Mouse (Mus musculus): ENCODE data around the gene Leng9. TPM values are rescaled to one million over a fixed set of nuclear protein-coding genes. Genes with fewer than 3 reads are reported as not detected.

The Leng9 gene
- polyA plus RNA-seq, 1 experiment from 2014 or later, result 0.83 TPM

DNA sequence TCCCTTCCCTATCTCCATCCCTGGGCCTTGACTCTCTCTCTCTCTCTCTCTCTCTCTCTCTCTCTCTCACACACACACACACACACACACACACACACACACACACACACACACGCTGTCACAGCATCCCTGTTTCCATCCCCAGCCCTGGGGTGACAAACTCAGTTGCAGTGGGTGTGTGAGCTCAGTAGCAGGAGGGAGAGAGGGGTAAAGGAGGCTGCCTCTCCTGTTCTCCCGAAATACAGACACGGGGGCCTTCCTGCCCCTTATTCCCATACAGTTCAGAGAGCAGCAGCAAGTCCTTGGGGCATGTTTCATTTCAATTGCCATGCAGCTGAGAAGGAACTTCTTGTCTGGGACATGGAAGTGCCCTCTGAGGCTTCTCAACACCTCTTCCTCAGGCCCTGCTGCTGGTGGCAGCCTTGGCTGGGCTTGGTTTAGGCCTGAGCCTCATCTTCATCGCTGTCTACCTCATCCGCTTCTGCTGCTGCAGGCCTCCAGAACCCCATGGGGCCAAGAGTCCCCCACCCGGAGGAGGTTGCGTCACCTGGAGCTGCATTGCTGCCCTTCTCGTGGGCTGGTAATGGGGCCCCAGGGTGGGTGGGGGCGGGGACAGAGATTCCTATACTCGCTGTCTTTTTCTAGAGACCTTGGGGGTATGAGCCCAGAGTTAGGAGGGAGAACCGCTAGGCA lies 28.0 kb downstream of the Leng9 start:
- H3K4me1 ChIP-seq (replicated peaks), result peaks cover 3% of the 10 kb centered on the region
- H3K36me3 ChIP-seq, result no peaks in the 10 kb centered on the region
- WGBS (ENCODE audit: insufficient replicate concordance), result 40% methylated on average over 11 of the region's 11 CpGs
- H3K27ac ChIP-seq, result no peak overlapping the region
- H3K9ac ChIP-seq, result no peak overlapping the region
- DNase-seq, result no peak
- no peak overlapping the region for H3K4me2 ChIP-seq
- no peaks in the 10 kb centered on the region for H3K9me3 ChIP-seq (replicated peaks)
- peaks cover 42% of the 10 kb centered on the region for H3K27me3 ChIP-seq
- H3K4me3 ChIP-seq (replicated peaks), result no peak overlapping the region
- no peak for ATAC-seq (ENCODE audit: low read depth)

DNA sequence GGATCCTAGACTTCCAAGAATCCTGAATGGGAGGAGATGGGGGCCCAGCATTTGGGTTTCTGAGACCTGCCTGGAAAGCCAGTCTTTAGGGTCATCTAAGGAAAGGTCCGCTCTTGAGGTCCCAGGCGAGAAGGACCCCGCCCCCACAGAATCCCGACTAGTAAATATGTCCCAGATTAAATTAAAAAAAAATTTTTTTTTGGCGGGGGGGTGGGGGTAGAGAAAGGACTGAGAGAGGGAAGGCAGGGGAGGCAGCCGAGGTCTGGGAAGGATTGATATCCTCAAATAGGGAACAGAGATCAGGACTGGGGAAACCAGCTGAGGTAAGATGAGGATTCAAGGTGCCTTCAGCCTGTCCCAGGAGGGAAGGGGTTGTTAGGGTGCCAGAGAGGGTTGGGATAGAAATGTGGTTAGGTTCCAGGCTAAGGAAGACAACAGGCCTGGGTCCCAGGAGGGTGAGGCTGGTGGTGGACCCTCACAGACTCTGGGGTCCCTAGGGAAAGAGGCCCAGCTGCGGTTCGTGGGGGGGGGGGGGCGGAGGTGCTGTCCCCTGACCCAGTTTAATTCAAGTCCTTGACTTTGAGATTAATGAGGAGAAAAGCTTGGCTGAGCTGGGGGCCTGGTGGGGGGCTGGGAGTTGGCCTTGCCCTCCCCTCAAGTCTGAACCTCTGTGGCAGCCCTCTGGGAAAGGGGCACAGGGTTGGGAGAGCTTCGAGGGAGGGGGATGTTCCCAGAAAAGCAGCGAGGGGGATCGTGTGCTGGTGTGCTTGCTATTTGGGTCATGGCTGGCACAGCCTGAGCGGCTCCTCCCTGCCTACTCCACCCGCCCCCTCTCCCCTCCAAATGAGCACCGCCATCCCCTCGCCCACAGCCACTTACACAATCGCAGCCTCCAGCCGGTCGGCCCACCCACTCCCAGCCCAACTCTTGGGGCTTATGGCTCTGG lies 29.9 kb downstream of the Leng9 start:
- WGBS (ENCODE audit: insufficient replicate concordance), result 22% methylated on average over 19 of the region's 19 CpGs
- H3K36me3 ChIP-seq, result no peaks in the 10 kb centered on the region
- H3K27me3 ChIP-seq, result peaks cover 46% of the 10 kb centered on the region
- ATAC-seq (ENCODE audit: low read depth) (no peak), DNase-seq (no peak)
- no peak overlapping the region for H3K27ac ChIP-seq
- H3K4me2 ChIP-seq, result no peak overlapping the region
- peaks cover 3% of the 10 kb centered on the region for H3K4me1 ChIP-seq (replicated peaks)
- no peak overlapping the region for H3K9ac ChIP-seq
- H3K4me3 ChIP-seq (replicated peaks), result no peak overlapping the region
- H3K9me3 ChIP-seq (replicated peaks), result no peaks in the 10 kb centered on the region

DNA sequence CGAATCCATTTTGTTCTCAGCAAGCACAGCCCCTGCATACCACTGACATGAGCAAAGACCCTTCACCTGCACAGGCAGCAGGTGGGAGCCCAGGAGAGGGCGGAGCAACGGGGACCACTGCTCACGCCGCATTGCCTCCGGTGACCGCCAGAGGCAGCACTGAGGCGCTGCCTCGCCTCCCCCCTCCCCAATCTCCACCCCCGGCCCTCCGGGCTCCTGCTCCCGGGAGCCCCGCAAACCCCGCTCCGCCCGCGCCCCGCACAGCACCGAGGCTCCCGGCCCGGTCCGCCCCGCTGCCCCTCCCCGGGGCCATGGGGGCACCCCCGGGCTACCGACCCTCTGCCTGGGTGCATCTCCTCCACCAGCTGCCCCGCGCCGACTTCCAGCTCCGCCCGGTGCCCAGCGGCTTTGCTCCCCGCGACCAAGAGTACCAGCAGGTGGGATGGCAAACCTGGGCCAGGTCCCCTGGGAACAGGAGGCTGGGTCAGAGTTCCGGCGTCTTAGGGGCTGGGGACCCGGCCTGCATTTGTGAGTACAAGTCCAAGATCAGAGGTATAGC lies 30.8 kb downstream of the Leng9 start, which contains the start of gene Ttyh1:
TSS of gene Ttyh1 (plus strand) at position 65 of the 559 bp plus-strand sequence.
- no peaks in the 10 kb centered on the region for H3K36me3 ChIP-seq
- H3K27ac ChIP-seq, result no peak within 1 kb of the TSS
- ATAC-seq (ENCODE audit: low read depth) (no peak), DNase-seq (no peak)
- H3K4me3 ChIP-seq (replicated peaks), result 0 out of 2 replicates have a peak within 1 kb of the TSS, but pooled peaks have one; percentile 14
- no peaks in the 10 kb centered on the region for H3K9me3 ChIP-seq (replicated peaks)
- H3K4me2 ChIP-seq, result peak within 1 kb of the TSS; percentile 33
- H3K27me3 ChIP-seq, result peaks cover 46% of the 10 kb centered on the region
- H3K4me1 ChIP-seq (replicated peaks), result peaks cover 3% of the 10 kb centered on the region
- WGBS (ENCODE audit: insufficient replicate concordance), result 4% methylated on average over 35 of the region's 37 CpGs
- no peak within 1 kb of the TSS for H3K9ac ChIP-seq

DNA sequence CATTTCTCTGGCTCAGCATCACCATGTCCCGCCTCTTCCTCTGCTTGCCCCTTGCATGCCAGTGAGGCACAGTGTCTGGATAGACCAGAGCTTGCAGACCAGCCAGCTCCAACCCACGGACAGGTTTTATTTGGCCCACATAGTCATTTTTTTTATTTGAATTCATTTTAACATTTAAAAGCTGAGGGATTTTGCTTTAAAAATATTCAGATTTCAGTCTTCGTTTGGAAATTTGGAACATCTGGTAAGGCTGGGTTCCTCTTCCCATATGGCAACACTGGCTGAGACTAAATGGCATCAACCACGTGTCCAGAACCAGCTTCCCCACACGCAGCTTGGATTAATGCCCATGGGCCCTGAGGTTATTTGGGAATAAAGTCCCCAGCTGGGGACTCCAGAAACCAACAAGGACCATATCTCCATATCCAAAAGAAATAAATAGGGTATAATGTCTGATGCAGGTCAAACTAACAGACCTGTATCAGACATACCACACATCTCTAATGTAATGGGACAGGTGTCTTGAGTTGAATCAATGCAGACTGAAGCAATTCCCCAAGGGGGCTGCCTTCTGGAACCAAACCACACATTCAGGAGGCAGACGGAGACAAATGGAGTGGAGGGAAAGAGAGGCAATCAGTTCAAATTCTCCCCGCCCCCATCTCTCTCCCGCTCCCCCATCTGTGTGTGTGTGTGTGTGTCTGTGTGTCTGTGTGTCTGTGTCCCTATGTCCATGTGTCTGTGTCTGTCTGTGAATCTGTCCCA lies 32.9 kb downstream of the Leng9 start:
- Histone ChIP-seq H3K4me2 (no peak overlapping the region), H3K27me3 (peaks cover 42% of the 10 kb centered on the region), H3K9ac (no peak overlapping the region), H3K4me1 (replicated peaks) (peaks cover 3% of the 10 kb centered on the region), H3K36me3 (no peaks in the 10 kb centered on the region), H3K4me3 (replicated peaks) (no peak overlapping the region), H3K9me3 (replicated peaks) (no peaks in the 10 kb centered on the region), H3K27ac (no peak overlapping the region)
- 54% methylated on average over 8 of the region's 8 CpGs for WGBS (ENCODE audit: insufficient replicate concordance)
- ATAC-seq (ENCODE audit: low read depth) (no peak), DNase-seq (no peak)

DNA sequence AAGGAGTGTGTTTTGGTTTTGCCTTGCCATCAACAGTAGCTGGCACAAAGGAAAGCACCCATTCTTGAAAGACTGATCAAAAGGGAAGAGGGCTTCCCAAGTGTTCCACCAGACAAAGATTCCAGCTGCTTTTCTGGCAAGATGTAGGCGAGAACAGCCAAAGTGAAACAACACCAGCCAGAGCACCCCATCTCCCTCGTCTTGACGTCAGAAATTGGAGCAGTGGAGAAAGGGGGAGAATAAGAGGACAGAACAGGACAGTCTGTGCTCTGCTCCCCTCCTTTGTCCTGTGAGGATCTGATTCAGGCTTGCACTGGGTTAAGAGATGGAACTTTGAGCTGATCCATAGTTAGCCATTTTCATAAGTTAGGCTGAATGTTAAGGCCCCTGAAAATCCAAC lies 38.4 kb downstream of the Leng9 start:
- no peak overlapping the region for H3K27ac ChIP-seq
- WGBS (ENCODE audit: insufficient replicate concordance), result 36% methylated on average over 3 of the region's 3 CpGs
- peaks cover 3% of the 10 kb centered on the region; the same call in 1 of the 2 replicates for H3K27me3 ChIP-seq
- H3K4me2 ChIP-seq, result no peak overlapping the region
- H3K9me3 ChIP-seq (replicated peaks), result no peaks in the 10 kb centered on the region
- H3K4me1 ChIP-seq (replicated peaks), result no peaks in the 10 kb centered on the region
- DNase-seq (no peak), ATAC-seq (ENCODE audit: low read depth) (no peak)
- no peak overlapping the region for H3K9ac ChIP-seq
- H3K4me3 ChIP-seq (replicated peaks), result no peak overlapping the region
- H3K36me3 ChIP-seq, result no peaks in the 10 kb centered on the region

DNA sequence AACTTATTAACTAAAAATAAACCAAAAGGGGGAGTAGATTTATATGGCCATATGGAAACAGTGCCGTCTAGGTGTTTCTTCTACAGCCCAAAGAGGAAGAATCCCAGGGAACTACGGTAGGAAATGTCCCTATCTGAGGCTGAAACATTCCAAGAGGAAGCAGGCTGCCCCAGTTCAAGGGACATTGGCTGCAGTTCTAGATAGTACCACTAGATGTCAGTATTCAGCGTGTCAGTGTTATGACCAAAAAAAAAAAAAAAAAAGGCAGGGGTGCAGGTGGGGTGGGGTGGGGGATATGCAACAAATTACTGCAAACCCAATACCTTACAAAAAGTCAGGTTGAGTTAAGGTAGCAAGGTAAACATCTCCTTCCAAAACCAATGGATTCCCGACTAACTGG lies 46.8 kb downstream of the Leng9 start:
- no peaks in the 10 kb centered on the region for H3K4me1 ChIP-seq (replicated peaks)
- 12% methylated on average over 4 of the region's 4 CpGs for WGBS (ENCODE audit: insufficient replicate concordance)
- DNase-seq (no peak), ATAC-seq (ENCODE audit: low read depth) (no peak)
- no peaks in the 10 kb centered on the region for H3K9me3 ChIP-seq (replicated peaks)
- H3K36me3 ChIP-seq, result no peaks in the 10 kb centered on the region
- H3K9ac ChIP-seq, result no peak overlapping the region
- H3K4me2 ChIP-seq, result no peak overlapping the region
- no peak overlapping the region for H3K27ac ChIP-seq
- H3K27me3 ChIP-seq, result no peaks in the 10 kb centered on the region
- no peak overlapping the region for H3K4me3 ChIP-seq (replicated peaks)

DNA sequence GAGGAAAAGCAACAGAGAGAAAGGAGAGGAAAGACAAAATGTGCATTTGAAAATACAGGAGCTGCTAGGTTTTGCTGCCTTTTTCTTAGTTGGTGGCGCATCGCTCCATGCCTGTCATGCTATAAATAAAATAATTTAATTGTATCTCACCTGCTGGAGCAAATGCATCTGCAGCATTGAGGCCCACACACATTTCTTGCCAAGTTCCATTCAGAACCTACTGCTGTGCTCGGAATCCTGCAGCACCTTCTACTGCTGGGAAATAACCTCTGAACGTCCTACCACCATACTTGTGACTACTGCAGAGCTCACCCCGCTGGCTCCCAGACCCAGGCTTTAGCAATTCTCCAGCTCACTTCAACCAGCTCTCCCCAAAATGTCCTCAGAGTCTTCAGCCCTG lies 49.0 kb downstream of the Leng9 start:
- ATAC-seq (ENCODE audit: low read depth) (no peak), DNase-seq (no peak)
- H3K9ac ChIP-seq, result no peak overlapping the region
- 70% methylated on average over 5 of the region's 5 CpGs for WGBS (ENCODE audit: insufficient replicate concordance)
- H3K36me3 ChIP-seq, result no peaks in the 10 kb centered on the region
- H3K9me3 ChIP-seq (replicated peaks), result no peaks in the 10 kb centered on the region
- no peaks in the 10 kb centered on the region for H3K4me1 ChIP-seq (replicated peaks)
- no peak overlapping the region for H3K27ac ChIP-seq
- no peaks in the 10 kb centered on the region for H3K27me3 ChIP-seq
- no peak overlapping the region for H3K4me2 ChIP-seq
- no peak overlapping the region for H3K4me3 ChIP-seq (replicated peaks)

DNA sequence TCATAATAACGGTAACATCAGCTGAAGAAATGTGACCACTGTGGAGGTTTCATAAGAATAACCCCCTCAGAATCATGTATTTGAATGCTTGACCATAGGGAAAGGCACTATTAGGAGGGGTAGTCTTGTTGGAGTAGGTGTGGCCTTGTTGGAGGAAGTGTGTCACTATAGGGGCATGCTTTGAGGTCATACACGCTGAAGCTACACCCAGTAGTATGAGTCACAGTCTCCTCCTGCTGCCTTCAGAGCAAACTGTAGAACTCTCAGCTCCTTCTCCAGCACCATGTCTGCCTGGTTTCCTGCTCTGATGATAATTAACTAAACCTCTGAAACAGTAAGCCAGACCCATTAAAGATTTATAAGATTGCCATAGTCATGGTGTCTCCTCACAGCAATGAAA lies 51.3 kb downstream of the Leng9 start:
- H3K9ac ChIP-seq, result no peak overlapping the region
- no peaks in the 10 kb centered on the region for H3K4me1 ChIP-seq (replicated peaks)
- no peak overlapping the region for H3K4me2 ChIP-seq
- ATAC-seq (ENCODE audit: low read depth), result no peak
- no peaks in the 10 kb centered on the region for H3K36me3 ChIP-seq
- DNase-seq, result no peak
- no peaks in the 10 kb centered on the region for H3K27me3 ChIP-seq
- 37% methylated on average over 2 of the region's 2 CpGs for WGBS (ENCODE audit: insufficient replicate concordance)
- no peaks in the 10 kb centered on the region for H3K9me3 ChIP-seq (replicated peaks)
- H3K4me3 ChIP-seq (replicated peaks), result no peak overlapping the region
- no peak overlapping the region for H3K27ac ChIP-seq

DNA sequence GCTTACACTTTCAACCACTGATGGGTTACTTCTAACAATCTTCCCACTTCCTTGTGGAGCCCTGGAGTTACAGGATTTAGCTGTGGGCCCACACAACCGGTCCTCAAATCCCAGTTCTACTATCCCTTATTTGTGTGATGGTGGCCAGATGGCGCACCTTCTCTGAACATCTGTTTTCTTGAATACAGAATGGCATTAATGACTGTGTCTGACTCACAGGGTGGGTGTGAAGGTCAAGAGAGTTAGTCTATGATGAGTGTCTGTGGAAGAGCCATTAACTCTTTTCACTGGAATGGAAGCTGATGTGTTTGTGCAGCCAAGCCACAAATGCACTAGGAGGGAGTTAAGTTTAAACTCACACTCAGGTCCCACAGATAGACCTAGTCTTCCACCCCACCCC lies 51.9 kb downstream of the Leng9 start:
- H3K27me3 ChIP-seq, result no peaks in the 10 kb centered on the region
- no peak overlapping the region for H3K4me2 ChIP-seq
- H3K9ac ChIP-seq, result no peak overlapping the region
- no peaks in the 10 kb centered on the region for H3K36me3 ChIP-seq
- DNase-seq (no peak), ATAC-seq (ENCODE audit: low read depth) (no peak)
- 64% methylated on average over 2 of the region's 2 CpGs for WGBS (ENCODE audit: insufficient replicate concordance)
- no peak overlapping the region for H3K27ac ChIP-seq
- no peak overlapping the region for H3K4me3 ChIP-seq (replicated peaks)
- H3K9me3 ChIP-seq (replicated peaks), result no peaks in the 10 kb centered on the region
- no peaks in the 10 kb centered on the region for H3K4me1 ChIP-seq (replicated peaks)

Measured in liver, embryonic 13.5 days (tissue).